Mouse (Mus musculus) liver, embryonic 15.5 days (tissue): Measurements from ENCODE around the gene Spin2d. TPM values are rescaled to one million over a fixed set of nuclear protein-coding genes. Genes with fewer than 3 reads are reported as not detected.
"Not testable (repeated sequence)": the region's sequence is repeated elsewhere in the genome, so short reads cannot be mapped to it uniquely, and the experiment has no call there.

Experiments used
- ATAC-seq: fragments of 200-750 bp; cut with Nextera tagmentation; 2 replicates; pipeline ENCODE4 v1.8.0; 2017; ENCODE audit warnings: moderate number of reproducible peaks, mild to moderate bottlenecking, moderate library complexity; ENCODE audit not compliant: insufficient read depth
- H3K27ac ChIP-seq: fragments of 300-500 bp; sonication (generic); replicated peaks from 2 replicates; pipeline ENCODE4 v1.5.1; 2015; ENCODE audit warnings: mild to moderate bottlenecking, inconsistent platforms
- H3K27me3 ChIP-seq: fragments of 300-500 bp; sonication (generic); 2 replicates; pipeline ENCODE4 v1.6.1; 2015; ENCODE audit warnings: mild to moderate bottlenecking, inconsistent platforms
- H3K36me3 ChIP-seq: fragments of 300-500 bp; sonication (generic); replicated peaks from 2 replicates; pipeline ENCODE4 v1.6.1; 2015; ENCODE audit warnings: moderate library complexity, mild to moderate bottlenecking, inconsistent platforms
- H3K4me1 ChIP-seq: fragments of 300-500 bp; sonication (generic); replicated peaks from 2 replicates; pipeline ENCODE4 v1.6.1; 2015; ENCODE audit warnings: inconsistent platforms
- H3K4me2 ChIP-seq: fragments of 300-500 bp; sonication (generic); 2 replicates; pipeline ENCODE4 v1.6.1; 2015; ENCODE audit warnings: moderate library complexity, mild to moderate bottlenecking, inconsistent platforms
- H3K4me3 ChIP-seq: fragments of 300-500 bp; sonication (generic); replicated peaks from 2 replicates; pipeline ENCODE4 v1.5.1; 2015; ENCODE audit warnings: mild to moderate bottlenecking, inconsistent platforms
- H3K9ac ChIP-seq: fragments of 300-500 bp; sonication (generic); 2 replicates; pipeline ENCODE4 v1.6.1; 2015; ENCODE audit warnings: moderate library complexity, mild to moderate bottlenecking, inconsistent platforms
- H3K9me3 ChIP-seq: fragments of 300-500 bp; sonication (generic); replicated peaks from 2 replicates; pipeline ENCODE4 v1.6.1; 2016; ENCODE audit warnings: inconsistent platforms
- WGBS: fragments of 180-500 bp; shearing (Covaris S2); methylation state at CpG from one replicate; pipeline ENCODE4 v1.1.7; 2015; ENCODE audit warnings: mixed read lengths; ENCODE audit not compliant: insufficient replicate concordance; 5-methylcytosine and 5-hydroxymethylcytosine counted together
- polyA plus RNA-seq: library from polyadenylated mRNA; unstranded; fragments of >200 nt; fragmentation: Nextera tagmentation; extraction: Ambion mirVana; gene quantifications from 2 replicates; pipeline ENCODE4 v1.2.1, GENCODE M21; 2015

The Spin2d gene
- not detected in 2 replicates for polyA plus RNA-seq

- not testable (repeated sequence) for H3K27me3 ChIP-seq, H3K9me3 ChIP-seq, H3K4me1 ChIP-seq, H3K9ac ChIP-seq, H3K4me2 ChIP-seq, H3K36me3 ChIP-seq, ATAC-seq, H3K27ac ChIP-seq, H3K4me3 ChIP-seq
- WGBS = 80% methylated on average over 9 of the region's 15 CpGs
Observed at GRCm38 (mm10) chrX:73176889-73177288, at the start of gene Spin2d. TSS of gene Spin2d (minus strand) at chrX:73176989.

GRCm38 (mm10) chrX:73225365-73225764 lies 48.6 kb upstream of the Spin2d start:
- H3K4me2 ChIP-seq = no peak overlapping the region
- WGBS = 37% methylated on average over 1 of the region's 1 CpGs
- ATAC-seq = no peak
- no peaks in the 10 kb centered on the region for H3K9me3 ChIP-seq
- no peak overlapping the region for H3K27ac ChIP-seq
- H3K36me3 ChIP-seq = no peaks in the 10 kb centered on the region
- H3K9ac ChIP-seq = no peak overlapping the region
- peaks cover 5% of the 10 kb centered on the region; the same call in 1 of the 2 replicates for H3K4me1 ChIP-seq
- peaks cover 7% of the 10 kb centered on the region for H3K27me3 ChIP-seq
- H3K4me3 ChIP-seq = no peak overlapping the region

GRCm38 (mm10) chrX:73213819-73214564 lies 37.2 kb upstream of the Spin2d start, which contains the start of gene Xlr4b:
TSS of gene Xlr4b (plus strand) at chrX:73214333.
- not testable (repeated sequence) for H3K36me3 ChIP-seq, ATAC-seq, H3K4me3 ChIP-seq, H3K9me3 ChIP-seq, H3K27me3 ChIP-seq, H3K4me2 ChIP-seq, H3K27ac ChIP-seq, H3K4me1 ChIP-seq, H3K9ac ChIP-seq
- WGBS = 36% methylated on average over 18 of the region's 19 CpGs

GRCm38 (mm10) chrX:73191934-73192333 lies 15.1 kb upstream of the Spin2d start, which contains the start of gene Xlr3b:
TSS of gene Xlr3b (plus strand) at chrX:73192207.
- H3K4me1 ChIP-seq, H3K4me2 ChIP-seq, ATAC-seq, H3K36me3 ChIP-seq, H3K9me3 ChIP-seq, H3K9ac ChIP-seq, H3K27me3 ChIP-seq, H3K27ac ChIP-seq, H3K4me3 ChIP-seq: not testable (repeated sequence)
- WGBS = 55% methylated on average over 12 of the region's 12 CpGs

- not testable (repeated sequence) for H3K9ac ChIP-seq, H3K27ac ChIP-seq, H3K4me2 ChIP-seq, H3K4me1 ChIP-seq, ATAC-seq, H3K36me3 ChIP-seq, H3K27me3 ChIP-seq, H3K9me3 ChIP-seq, H3K4me3 ChIP-seq
- no CpG with 5 or more reads among the region's 7 CpGs for WGBS
Observed at GRCm38 (mm10) chrX:73149350-73149749, 27.4 kb downstream of the Spin2d start, which contains the start of gene DXBay18. TSS of gene DXBay18 (minus strand) at chrX:73149450.

GRCm38 (mm10) chrX:73148496-73148895 lies 28.3 kb downstream of the Spin2d start, which contains the start of gene Xlr5b:
TSS of gene Xlr5b (plus strand) at chrX:73148796.
- not testable (repeated sequence) for ATAC-seq, H3K4me1 ChIP-seq, H3K27me3 ChIP-seq, H3K27ac ChIP-seq, H3K4me2 ChIP-seq, H3K9me3 ChIP-seq, H3K4me3 ChIP-seq, H3K9ac ChIP-seq, H3K36me3 ChIP-seq
- no CpG with 5 or more reads among the region's 20 CpGs for whole genome bisulfite sequencing

- ATAC-seq = peak; percentile 37; the same call in 1 of the 2 replicates
- H3K4me2 ChIP-seq, H3K4me1 ChIP-seq, H3K4me3 ChIP-seq, H3K9me3 ChIP-seq, H3K36me3 ChIP-seq, H3K9ac ChIP-seq, H3K27ac ChIP-seq, H3K27me3 ChIP-seq: not testable (repeated sequence)
- WGBS = no CpG with 5 or more reads among the region's 7 CpGs
Observed at GRCm38 (mm10) chrX:73143218-73143618, 33.6 kb downstream of the Spin2d start.

Other genes with a start within 250 kb of the Spin2d start
- 1.2 TPM in 2 replicates for gene Zfp185, start 189.7 kb downstream of the Spin2d start, polyA plus RNA-seq
- 0.06 TPM in 1 of 2 replicates, not detected in the other for gene Pnma5, start 139.9 kb downstream of the Spin2d start, polyA plus RNA-seq
- not detected in 2 replicates for gene Pnma3, start 112.2 kb downstream of the Spin2d start, polyA plus RNA-seq
- gene Xlr4a, start 94.5 kb downstream of the Spin2d start, polyA plus RNA-seq = 0.68 and 1.4 TPM in 2 replicates
- 2.4 and 3.2 TPM in 2 replicates for gene Xlr3a, start 79.9 kb downstream of the Spin2d start, polyA plus RNA-seq
- 0.12 and 0.17 TPM in 2 replicates for gene Gm14685, start 59.9 kb downstream of the Spin2d start, polyA plus RNA-seq
- not detected in 2 replicates for gene Xlr5b, start 28.2 kb downstream of the Spin2d start, polyA plus RNA-seq
- 0.12 and 0.28 TPM in 2 replicates for gene DXBay18, start 27.5 kb downstream of the Spin2d start, polyA plus RNA-seq
- gene Xlr3b, start 15.2 kb upstream of the Spin2d start, polyA plus RNA-seq = 2.1 and 2.2 TPM in 2 replicates
- 1.4 and 1.7 TPM in 2 replicates for gene Xlr4b, start 37.3 kb upstream of the Spin2d start, polyA plus RNA-seq
- gene F8a, start 51.3 kb upstream of the Spin2d start, polyA plus RNA-seq = 3.2 and 3.5 TPM in 2 replicates
- gene Xlr4c, start 66.1 kb upstream of the Spin2d start, polyA plus RNA-seq = 0.26 and 0.71 TPM in 2 replicates
- gene Xlr3c, start 88.4 kb upstream of the Spin2d start, polyA plus RNA-seq = 0.08 TPM in 1 of 2 replicates, not detected in the other
- gene Xlr5a, start 116.0 kb upstream of the Spin2d start, polyA plus RNA-seq = not detected in 2 replicates
- not detected in 2 replicates for gene Xlr5c, start 116.0 kb upstream of the Spin2d start, polyA plus RNA-seq
- gene Gm45015, start 159.9 kb upstream of the Spin2d start, polyA plus RNA-seq = not detected in 2 replicates
- gene Zfp275, start 165.6 kb upstream of the Spin2d start, polyA plus RNA-seq = 2.2 and 2.5 TPM in 2 replicates
- not detected in 2 replicates for gene Gm18336, start 221.7 kb upstream of the Spin2d start, polyA plus RNA-seq
- not detected in 2 replicates for gene Zfp92, start 234.1 kb upstream of the Spin2d start, polyA plus RNA-seq